Mouse (Mus musculus) hindbrain, embryonic 13.5 days (tissue): ENCODE measurements at regions not wholly inside any gene's neighbourhood (a gene's known extent, or its start where the extent isn't known, plus 50 kb on each side); places are given as distances from the start of the nearest gene placed in this dataset.
"Not testable (repeated sequence)": the region's sequence is repeated elsewhere in the genome, so short reads cannot be mapped to it uniquely, and the experiment has no call there.

ENCODE experiments used
- ATAC-seq: fragments of 200-750 bp; cut with Nextera tagmentation; 2 replicates; pipeline ENCODE4 v1.8.0; 2017; ENCODE audit warnings: moderate TSS enrichment; ENCODE audit not compliant: low FRiP score
- H3K27ac ChIP-seq: fragments of 300-500 bp; sonication (generic); 2 replicates; pipeline ENCODE4 v1.5.1; 2015; ENCODE audit warnings: inconsistent platforms, mild to moderate bottlenecking, moderate library complexity
- H3K27me3 ChIP-seq: fragments of 300-500 bp; sonication (generic); 2 replicates; pipeline ENCODE4 v1.6.1; 2015; ENCODE audit warnings: mild to moderate bottlenecking, inconsistent platforms
- H3K36me3 ChIP-seq: fragments of 300-500 bp; sonication (generic); 2 replicates; pipeline ENCODE4 v1.6.1; 2015; ENCODE audit warnings: mild to moderate bottlenecking, inconsistent platforms
- H3K4me1 ChIP-seq: fragments of 300-500 bp; sonication (generic); replicated peaks from 2 replicates; pipeline ENCODE4 v1.6.1; 2015; ENCODE audit warnings: inconsistent platforms
- H3K4me2 ChIP-seq: fragments of 300-500 bp; sonication (generic); 2 replicates; pipeline ENCODE4 v1.6.1; 2015; ENCODE audit warnings: inconsistent platforms, mild to moderate bottlenecking, moderate library complexity
- H3K4me3 ChIP-seq: fragments of 300-500 bp; sonication (generic); 2 replicates; pipeline ENCODE4 v1.5.1; 2015; ENCODE audit warnings: mild to moderate bottlenecking, inconsistent platforms
- H3K9ac ChIP-seq: fragments of 300-500 bp; sonication (generic); 2 replicates; pipeline ENCODE4 v1.6.1; 2015; ENCODE audit warnings: mild to moderate bottlenecking, inconsistent platforms
- H3K9me3 ChIP-seq: fragments of 300-500 bp; sonication (generic); 2 replicates; pipeline ENCODE4 v1.6.1; 2016; ENCODE audit warnings: inconsistent platforms
- WGBS: fragments of 180-500 bp; shearing (Covaris S2); methylation state at CpG from one replicate; pipeline ENCODE4 v1.1.7; 2015; 5-methylcytosine and 5-hydroxymethylcytosine counted together

- WGBS: 87% methylated on average over 3 of the region's 3 CpGs
- no peak for ATAC-seq
- Histone ChIP-seq H3K4me1 (no peaks in the 10 kb centered on the region), H3K4me2 (no peak overlapping the region), H3K36me3 (no peaks in the 10 kb centered on the region), H3K4me3 (no peak overlapping the region), H3K27me3 (no peaks in the 10 kb centered on the region), H3K27ac (no peak overlapping the region), H3K9me3 (no peaks in the 10 kb centered on the region), H3K9ac (no peak overlapping the region)
These were observed 202.1 kb downstream of the Bmp2 start for GRCm38 (mm10) chr2:133754088-133754487.

- ATAC-seq: no peak
- no peak overlapping the region for H3K4me3 ChIP-seq
- 79% methylated on average over 7 of the region's 7 CpGs for WGBS
These were observed 209.5 kb downstream of the Bmp2 start for GRCm38 (mm10) chr2:133761496-133761895.

GRCm38 (mm10) chr2:133768546-133768945, 216.6 kb downstream of the Bmp2 start:
- Histone ChIP-seq H3K9ac (no peak overlapping the region), H3K9me3 (no peaks in the 10 kb centered on the region), H3K36me3 (no peaks in the 10 kb centered on the region), H3K4me3 (no peak overlapping the region), H3K4me1 (no peaks in the 10 kb centered on the region), H3K4me2 (no peak overlapping the region), H3K27ac (no peak overlapping the region), H3K27me3 (no peaks in the 10 kb centered on the region)
- 96% methylated on average over 1 of the region's 1 CpGs for WGBS
- no peak for ATAC-seq

More at GRCm38 (mm10) chr2:133761496-133761895, 209.5 kb downstream of the Bmp2 start:
- Histone ChIP-seq H3K9ac (no peak overlapping the region), H3K4me2 (no peak overlapping the region), H3K4me1 (no peaks in the 10 kb centered on the region), H3K36me3 (no peaks in the 10 kb centered on the region), H3K9me3 (no peaks in the 10 kb centered on the region), H3K27me3 (no peaks in the 10 kb centered on the region), H3K27ac (no peak overlapping the region)

- Histone ChIP-seq H3K9me3 (no peaks in the 10 kb centered on the region), H3K9ac (no peak overlapping the region), H3K4me2 (no peak overlapping the region), H3K27ac (no peak overlapping the region), H3K4me3 (no peak overlapping the region), H3K27me3 (no peaks in the 10 kb centered on the region), H3K36me3 (no peaks in the 10 kb centered on the region), H3K4me1 (no peaks in the 10 kb centered on the region)
- no peak for ATAC-seq
- 79% methylated on average over 7 of the region's 7 CpGs for WGBS
These were observed 231.8 kb downstream of the Bmp2 start for GRCm38 (mm10) chr2:133783588-133784342.

GRCm38 (mm10) chr2:133791031-133791430, 239.1 kb downstream of the Bmp2 start:
- Histone ChIP-seq H3K36me3 (no peaks in the 10 kb centered on the region), H3K9ac (no peak overlapping the region), H3K9me3 (no peaks in the 10 kb centered on the region), H3K27ac (no peak overlapping the region), H3K27me3 (no peaks in the 10 kb centered on the region), H3K4me2 (no peak overlapping the region), H3K4me1 (no peaks in the 10 kb centered on the region), H3K4me3 (no peak overlapping the region)
- ATAC-seq: no peak
- 80% methylated on average over 1 of the region's 1 CpGs for WGBS

- no peak for ATAC-seq
- Histone ChIP-seq H3K36me3 (no peaks in the 10 kb centered on the region), H3K4me1 (no peaks in the 10 kb centered on the region), H3K4me2 (no peak overlapping the region), H3K9ac (no peak overlapping the region), H3K27me3 (no peaks in the 10 kb centered on the region), H3K4me3 (no peak overlapping the region), H3K27ac (no peak overlapping the region), H3K9me3 (no peaks in the 10 kb centered on the region)
- WGBS: 39% methylated on average over 2 of the region's 2 CpGs
These were observed 241.3 kb downstream of the Bmp2 start for GRCm38 (mm10) chr2:133793293-133793692.

GRCm38 (mm10) chr2:133802666-133803065, 250.7 kb downstream of the Bmp2 start:
- 0 out of 2 replicates have a peak, but pooled peaks cover 4% of the 10 kb centered on the region for H3K4me1 ChIP-seq
- H3K36me3 ChIP-seq: no peaks in the 10 kb centered on the region
- 33% methylated on average over 3 of the region's 3 CpGs for WGBS
- H3K27me3 ChIP-seq: no peaks in the 10 kb centered on the region
- H3K9ac ChIP-seq: no peak overlapping the region
- no peak overlapping the region for H3K4me2 ChIP-seq
- no peaks in the 10 kb centered on the region for H3K9me3 ChIP-seq
- no peak overlapping the region for H3K27ac ChIP-seq
- H3K4me3 ChIP-seq: no peak overlapping the region
- ATAC-seq: no peak

- no peaks in the 10 kb centered on the region for H3K36me3 ChIP-seq
- no peaks in the 10 kb centered on the region for H3K9me3 ChIP-seq
- H3K27me3 ChIP-seq: no peaks in the 10 kb centered on the region
- no peak for ATAC-seq
- no peak overlapping the region for H3K27ac ChIP-seq
- no peak overlapping the region for H3K9ac ChIP-seq
- WGBS: 91% methylated on average over 4 of the region's 4 CpGs
- H3K4me2 ChIP-seq: no peak overlapping the region
- H3K4me1 ChIP-seq: no peaks in the 10 kb centered on the region
- H3K4me3 ChIP-seq: no peak overlapping the region
These were observed 269.5 kb downstream of the Bmp2 start for GRCm38 (mm10) chr2:133821418-133821817.

GRCm38 (mm10) chr2:133829406-133829805, 277.4 kb downstream of the Bmp2 start:
- no peak overlapping the region for H3K4me2 ChIP-seq
- H3K27me3 ChIP-seq: no peaks in the 10 kb centered on the region
- no peak overlapping the region for H3K4me3 ChIP-seq
- ATAC-seq: no peak
- no peaks in the 10 kb centered on the region for H3K4me1 ChIP-seq
- H3K36me3 ChIP-seq: no peaks in the 10 kb centered on the region
- no peak overlapping the region for H3K9ac ChIP-seq
- 89% methylated on average over 1 of the region's 1 CpGs for WGBS
- H3K9me3 ChIP-seq: no peaks in the 10 kb centered on the region
- H3K27ac ChIP-seq: no peak overlapping the region

- no peak for ATAC-seq
These were observed 298.5 kb downstream of the Bmp2 start for GRCm38 (mm10) chr2:133850485-133850884.

GRCm38 (mm10) chr2:133874982-133875381, 323.0 kb downstream of the Bmp2 start:
- not testable (repeated sequence) for ATAC-seq, H3K9me3 ChIP-seq
- 92% methylated on average over 8 of the region's 8 CpGs for WGBS

More at GRCm38 (mm10) chr2:133850485-133850884, 298.5 kb downstream of the Bmp2 start:
- Histone ChIP-seq H3K4me1 (no peaks in the 10 kb centered on the region), H3K9me3 (no peaks in the 10 kb centered on the region), H3K4me2 (no peak overlapping the region), H3K36me3 (no peaks in the 10 kb centered on the region), H3K27ac (no peak overlapping the region), H3K27me3 (no peaks in the 10 kb centered on the region), H3K4me3 (no peak overlapping the region), H3K9ac (no peak overlapping the region)

GRCm38 (mm10) chr2:133883682-133884081, 331.7 kb downstream of the Bmp2 start:
- H3K4me2 ChIP-seq: no peak overlapping the region
- H3K9me3 ChIP-seq: no peaks in the 10 kb centered on the region
- ATAC-seq: no peak
- H3K4me3 ChIP-seq: no peak overlapping the region
- no peaks in the 10 kb centered on the region for H3K27me3 ChIP-seq
- H3K4me1 ChIP-seq: no peaks in the 10 kb centered on the region
- H3K27ac ChIP-seq: no peak overlapping the region
- H3K9ac ChIP-seq: no peak overlapping the region
- H3K36me3 ChIP-seq: no peaks in the 10 kb centered on the region

More at GRCm38 (mm10) chr2:133874982-133875381, 323.0 kb downstream of the Bmp2 start:
- not testable (repeated sequence) for H3K4me1 ChIP-seq, H3K4me3 ChIP-seq, H3K9ac ChIP-seq, H3K4me2 ChIP-seq, H3K36me3 ChIP-seq, H3K27me3 ChIP-seq, H3K27ac ChIP-seq

GRCm38 (mm10) chr2:133906269-133906668, 354.3 kb downstream of the Bmp2 start:
- H3K36me3 ChIP-seq: no peaks in the 10 kb centered on the region
- no peaks in the 10 kb centered on the region for H3K27me3 ChIP-seq
- H3K4me2 ChIP-seq: no peak overlapping the region
- H3K9ac ChIP-seq: no peak overlapping the region
- ATAC-seq: no peak
- WGBS: 77% methylated on average over 6 of the region's 6 CpGs
- no peaks in the 10 kb centered on the region for H3K9me3 ChIP-seq
- no peak overlapping the region for H3K4me3 ChIP-seq
- H3K27ac ChIP-seq: no peak overlapping the region
- no peaks in the 10 kb centered on the region for H3K4me1 ChIP-seq
